Mouse (Mus musculus) heart, adult 2 months (tissue): Measurements from ENCODE around the gene Nop9.

Experiments used
- EP300 ChIP-seq: fragments of 200-500 bp; IDR thresholded peaks from 2 replicates; pipeline ENCODE4 v1.6.1; 2011; ENCODE audit warnings: low read depth, low read length, control low read depth; ENCODE audit not compliant: insufficient read depth
- POLR2A ChIP-seq: fragments of 200-500 bp; IDR thresholded peaks from 2 replicates; pipeline ENCODE4 v1.6.1; 2011; ENCODE audit warnings: mild to moderate bottlenecking, low read depth, low read length, control low read depth; ENCODE audit not compliant: insufficient read depth

DNA sequence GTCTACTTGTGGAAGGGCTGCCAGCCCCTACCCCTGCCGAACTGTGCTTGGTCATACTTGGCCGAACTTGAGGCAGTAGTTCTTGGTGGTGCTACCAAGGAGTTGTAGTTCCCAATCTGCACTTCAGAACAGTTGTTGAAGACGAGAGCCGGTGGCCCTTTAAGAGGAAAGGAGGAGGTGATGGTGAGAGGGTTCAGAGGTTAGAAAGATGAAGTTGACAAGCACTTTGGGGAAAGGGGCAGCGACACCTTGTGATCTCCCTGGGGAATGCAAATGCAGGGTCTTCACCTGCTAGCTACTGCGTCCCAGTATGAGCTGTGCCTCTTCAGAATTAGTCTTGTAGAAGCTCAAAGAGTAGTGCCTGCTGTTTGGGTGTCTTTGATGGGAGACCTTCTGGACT is 39.7 kb downstream of the Nop9 start:
- TF ChIP-seq EP300 = no peak
- TF ChIP-seq POLR2A = no peak
